Mouse (Mus musculus) C2C12 (cell line): Measurements from ENCODE around the gene Gpsm2.

ENCODE experiments used
- CTCF ChIP-seq: IDR thresholded peaks from one replicate; pipeline ENCODE4 v1.5.1; 2011; ENCODE audit not compliant: control insufficient read depth, insufficient read depth, insufficient read length
- FOSL1 ChIP-seq: IDR thresholded peaks from one replicate; pipeline ENCODE4 v1.8.0; 2011; ENCODE audit warnings: mild to moderate bottlenecking, low read length; ENCODE audit not compliant: poor library complexity, insufficient read depth, severe bottlenecking
- MAX ChIP-seq: IDR thresholded peaks from one replicate; pipeline ENCODE4 v1.6.1; 2011; ENCODE audit warnings: mild to moderate bottlenecking, control low read depth
- MYOD1 ChIP-seq: IDR thresholded peaks from one replicate; pipeline ENCODE4 v1.6.1; 2011; ENCODE audit warnings: low read depth; ENCODE audit not compliant: control insufficient read depth, insufficient read length
- MYOG ChIP-seq: IDR thresholded peaks from one replicate; pipeline ENCODE4 v1.6.1; 2011; ENCODE audit not compliant: control insufficient read depth, insufficient read length; ENCODE audit errors: extremely low read depth
- USF1 ChIP-seq: IDR thresholded peaks from one replicate; pipeline ENCODE4 v1.6.1; 2011; ENCODE audit warnings: low read depth, mild to moderate bottlenecking, control low read depth, moderate library complexity

GRCm38 (mm10) chr3:108652866-108653642 is 69.1 kb downstream of the Gpsm2 start:
- TF ChIP-seq CTCF (no peak), FOSL1 (no peak), MYOD1 (no peak), MYOG (no peak), MAX (no peak), USF1 (no peak)
